Comparison of ENCODE assay signal across 7 mouse cellular contexts in the genomic region with DNA sequence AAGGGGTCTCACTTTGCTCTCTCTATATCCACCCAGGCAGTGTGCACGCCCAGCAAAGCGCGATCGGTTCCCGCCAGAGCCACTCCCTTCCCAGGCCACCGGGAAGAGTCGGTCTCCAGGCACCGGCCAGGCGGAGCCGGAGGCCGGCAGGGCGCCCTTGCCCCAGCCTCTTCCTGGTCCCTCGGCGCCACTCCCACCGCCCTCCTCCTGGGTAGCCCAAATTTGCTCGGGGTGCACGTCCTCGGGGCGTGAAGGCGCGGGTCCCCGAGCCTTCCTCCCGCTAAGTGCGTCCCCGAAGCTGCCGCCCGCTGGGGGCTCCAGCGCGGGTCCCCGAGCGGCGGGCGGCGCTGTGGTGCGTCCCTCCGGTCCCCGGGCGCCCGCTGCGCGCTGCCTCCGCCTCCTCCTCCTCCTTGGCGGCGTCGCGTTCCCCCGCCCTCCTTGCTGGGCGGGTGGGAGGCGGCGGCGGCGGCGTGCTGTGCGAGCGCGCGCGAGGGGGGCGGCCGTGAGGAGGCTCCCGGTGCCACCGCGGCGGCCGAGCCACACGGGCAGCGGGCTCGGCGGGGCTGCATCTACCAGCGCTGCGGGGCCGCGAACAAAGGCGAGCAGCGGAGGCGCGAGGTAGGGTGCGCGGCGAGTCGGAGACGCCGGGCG. TPM values are rescaled to one million over a fixed set of nuclear protein-coding genes. Genes with fewer than 3 reads are reported as not detected.
DNase-seq lines count a peak whose midpoint lies in the region; ATAC-seq and TF ChIP-seq lines count a peak whose summit lies in the region.

A gene (plus strand): TSS at position 144 of the 651 bp plus-strand sequence.

- no peaks in the 10 kb centered on the region; the same call in none of the 2 replicates for H3K4me1 ChIP-seq in intestine, postnatal 0 days (replicated peaks; ENCODE audit: control insufficient read depth, insufficient read depth, low read length)
- peaks cover 17% of the 10 kb centered on the region for H3K4me1 ChIP-seq in limb, embryonic 10.5 days
- peaks cover 38% of the 10 kb centered on the region for H3K4me1 ChIP-seq in midbrain, embryonic 12.5 days
- peaks cover 14% of the 10 kb centered on the region; the same call in 1 of the 2 replicates for H3K4me1 ChIP-seq in small intestine, adult 2 months (ENCODE audit: control insufficient read depth, insufficient read depth, insufficient read length, low read length)

- 0 out of 2 replicates have a peak, but pooled peaks cover 4% of the 10 kb centered on the region for H3K36me3 ChIP-seq in intestine, postnatal 0 days (ENCODE audit: control insufficient read depth, insufficient read depth)
- H3K36me3 ChIP-seq in limb, embryonic 10.5 days: 0 out of 2 replicates have a peak, but pooled peaks cover 3% of the 10 kb centered on the region
- H3K36me3 ChIP-seq in midbrain, embryonic 12.5 days: no peaks in the 10 kb centered on the region
- H3K36me3 ChIP-seq in small intestine, adult 2 months (ENCODE audit: control insufficient read depth, insufficient read depth, low read length): peaks cover 5% of the 10 kb centered on the region; the same call in 1 of the 2 replicates

- peak; percentile 89 for ATAC-seq in intestine, postnatal 0 days
- peak; percentile 91 for ATAC-seq in midbrain, embryonic 12.5 days (ENCODE audit: low FRiP score, low read depth)

- under 1% methylated on average over 71 of the region's 84 CpGs for WGBS in intestine, postnatal 0 days
- WGBS in limb, embryonic 10.5 days: under 1% methylated on average over 79 of the region's 84 CpGs
- WGBS in midbrain, embryonic 12.5 days: under 1% methylated on average over 81 of the region's 84 CpGs
- under 1% methylated on average over 81 of the region's 84 CpGs for WGBS in small intestine, adult 2 months

- H3K9ac ChIP-seq in intestine, postnatal 0 days (ENCODE audit: low read depth, low read length): peak within 1 kb of the TSS; percentile 83
- peak within 1 kb of the TSS; percentile 88 for H3K9ac ChIP-seq in midbrain, embryonic 12.5 days (replicated peaks)

- H3K27ac ChIP-seq in intestine, postnatal 0 days (ENCODE audit: low read depth, low read length): peak within 1 kb of the TSS; percentile 82
- peak within 1 kb of the TSS; percentile 94 for H3K27ac ChIP-seq in limb, embryonic 10.5 days
- H3K27ac ChIP-seq in midbrain, embryonic 12.5 days (replicated peaks): peak within 1 kb of the TSS; percentile 91
- peak within 1 kb of the TSS; percentile 80 for H3K27ac ChIP-seq in small intestine, adult 2 months (ENCODE audit: insufficient read depth, low read depth, low read length)

- peak; percentile 58 for TF ChIP-seq CTCF in intestine, postnatal 0 days (IDR thresholded peaks at IDR 0.05; ENCODE audit: low read depth)
- no peak for TF ChIP-seq CTCF in small intestine, adult 2 months (IDR thresholded peaks at IDR 0.05; ENCODE audit: extremely low read depth, insufficient read length, insufficient replicate concordance, low read depth, low read length)

- H3K9me3 ChIP-seq in intestine, postnatal 0 days (ENCODE audit: control insufficient read depth): no peaks in the 10 kb centered on the region
- H3K9me3 ChIP-seq in limb, embryonic 10.5 days (replicated peaks): no peaks in the 10 kb centered on the region
- no peaks in the 10 kb centered on the region for H3K9me3 ChIP-seq in midbrain, embryonic 12.5 days

- no peaks in the 10 kb centered on the region for H3K27me3 ChIP-seq in intestine, postnatal 0 days (replicated peaks; ENCODE audit: control insufficient read depth, insufficient read depth, low read length)
- H3K27me3 ChIP-seq in limb, embryonic 10.5 days (ENCODE audit: low read depth, poor library complexity, severe bottlenecking): 0 out of 2 replicates have a peak, but pooled peaks cover 5% of the 10 kb centered on the region
- H3K27me3 ChIP-seq in midbrain, embryonic 12.5 days: no peaks in the 10 kb centered on the region
- no peaks in the 10 kb centered on the region for H3K27me3 ChIP-seq in small intestine, adult 2 months (ENCODE audit: control insufficient read depth, insufficient read depth, low read length)

- TF ChIP-seq POLR2A in small intestine, adult 2 months (IDR thresholded peaks at IDR 0.05; ENCODE audit: low read depth, low read length): peak; percentile 57

- H3K4me3 ChIP-seq in intestine, postnatal 0 days (ENCODE audit: low read depth, low read length): peak within 1 kb of the TSS; percentile 86
- H3K4me3 ChIP-seq in limb, embryonic 10.5 days: peak within 1 kb of the TSS; percentile 88
- H3K4me3 ChIP-seq in midbrain, embryonic 12.5 days: peak within 1 kb of the TSS; percentile 82
- peak within 1 kb of the TSS; percentile 91 for H3K4me3 ChIP-seq in small intestine, adult 2 months (ENCODE audit: low read depth, low read length)

- H3K4me2 ChIP-seq in intestine, postnatal 0 days (replicated peaks; ENCODE audit: low read depth): peak within 1 kb of the TSS; percentile 92
- peak within 1 kb of the TSS; percentile 72 for H3K4me2 ChIP-seq in midbrain, embryonic 12.5 days (replicated peaks)

- peak; percentile 92 for DNase-seq in adrenal gland, adult 2 months
- peak; percentile 90 for DNase-seq in embryo, embryonic 11 days
- no peak for DNase-seq in gonadal fat pad, adult 2 months (ENCODE audit: low read depth)
- DNase-seq in limb, embryonic 10.5 days (ENCODE audit: low spot score): peak; percentile 85

RNA-seq across cellular contexts. Expression of the gene that starts here (rescaled TPM):
- 10 to 100 TPM in 1 of 2 experiments, 1 to 10 TPM in 1; 9.9 to 11.0 TPM for total RNA-seq in adrenal gland, adult 2 months (2021)
- polyA plus RNA-seq in adrenal gland, adult 2 months (2012; rRNA removed): 10.8 and 11.4 TPM in 2 replicates
- 12.7 and 16.0 TPM in 2 replicates for polyA plus RNA-seq in gonadal fat pad, adult 2 months (2012; rRNA removed)
- 7.9 and 8.3 TPM in 2 replicates for polyA plus RNA-seq in intestine, postnatal 0 days (2015; fragmentation: Nextera tagmentation; extraction: Ambion mirVana)
- polyA plus RNA-seq in limb, embryonic 10.5 days (2016; fragmentation: Nextera tagmentation; extraction: Ambion mirVana): 7.7 and 7.8 TPM in 2 replicates
- 22.0 and 24.5 TPM in 2 replicates for polyA plus RNA-seq in midbrain, embryonic 12.5 days (2016; fragmentation: Nextera tagmentation; extraction: Ambion mirVana)
- 8.5 and 18.3 TPM in 2 replicates for polyA plus RNA-seq in small intestine, adult 2 months (2012; rRNA removed)
